Mouse (Mus musculus) layer of hippocampus, adult 18-20 months (tissue): Measurements from ENCODE around the gene Mst1r. TPM values are rescaled to one million over a fixed set of nuclear protein-coding genes. Genes with fewer than 3 reads are reported as not detected.

Source experiments
- DNase-seq, 2 experiments: peaks; one replicate each; pipeline ENCODE4 v3.0.0; 2022; ENCODE audit warnings: low spot score in 2 of 2
- long read RNA-seq: library from polyadenylated mRNA; stranded (forward); transcript quantifications from one replicate; pipeline ENCODE4 v2.0.0, GENCODE M21; 2021
- total RNA-seq, 2 experiments: library from RNA; stranded (reverse); gene quantifications; 2 replicates each; pipeline ENCODE4 v1.2.3; 2021

The Mst1r gene
- 1 to 10 TPM; 1.9 TPM for total RNA-seq
- long read RNA-seq, partial matches to known transcripts, result 1 of 2 reads
- long read RNA-seq, other reads (novel, unspliced or antisense), result 1 of 2 reads

DNA sequence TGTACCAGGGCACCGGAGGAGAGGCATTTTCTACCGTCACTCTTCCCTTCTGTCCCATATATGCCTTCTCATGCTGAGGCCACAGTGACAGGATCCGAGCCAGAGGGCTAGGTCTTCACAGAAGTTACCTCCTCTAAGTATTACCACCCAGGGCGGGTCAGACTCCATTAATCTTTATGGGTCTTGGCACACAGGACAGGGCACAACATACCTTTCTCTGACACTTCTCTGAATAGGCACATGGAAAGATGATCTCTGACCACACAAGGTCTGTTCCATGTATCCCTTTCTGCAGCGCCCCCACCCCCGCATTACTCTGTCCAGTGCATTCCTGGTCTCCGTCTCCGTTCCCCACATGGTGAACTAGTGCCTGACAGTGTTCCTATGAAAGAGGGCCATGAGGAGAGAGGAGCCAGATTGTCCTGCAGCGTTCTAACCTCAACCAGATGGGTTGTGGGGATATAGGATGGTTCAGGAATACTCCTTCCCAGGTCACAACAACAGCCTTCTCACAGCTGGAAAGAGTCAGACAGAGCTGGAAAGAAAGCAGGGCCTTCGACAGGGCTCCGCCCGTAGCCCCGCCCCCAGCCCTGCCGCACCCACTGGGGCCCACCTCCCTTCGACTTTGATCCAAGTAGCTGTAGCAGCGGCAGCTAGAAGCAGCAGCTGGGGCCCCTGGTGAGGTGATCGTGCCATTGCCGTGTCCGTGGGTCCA, at the start of gene Mst1r:
Gene Mst1r (plus strand): TSS at position 622 of the 715 bp plus-strand sequence.
- DNase-seq, result no peak

DNA sequence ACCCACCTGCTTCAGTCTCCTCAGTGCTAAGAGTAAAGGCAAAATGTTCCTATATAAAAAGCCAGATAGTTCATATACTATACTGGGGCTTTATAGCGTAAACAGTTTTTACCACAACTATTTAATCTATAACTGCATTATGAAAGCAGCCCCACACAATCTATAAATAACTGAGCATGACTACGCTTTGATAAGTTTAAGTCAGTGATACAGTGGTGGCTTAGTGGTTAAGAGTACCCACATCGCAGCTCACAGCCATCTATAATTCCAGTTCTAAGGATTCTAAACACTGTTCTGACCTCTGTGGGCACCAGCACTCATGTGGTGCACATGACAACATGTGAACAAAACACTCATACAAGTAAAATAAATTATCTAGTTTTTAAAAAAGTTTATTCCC, 48.3 kb upstream of the Mst1r start:
- DNase-seq, result no peak

DNA sequence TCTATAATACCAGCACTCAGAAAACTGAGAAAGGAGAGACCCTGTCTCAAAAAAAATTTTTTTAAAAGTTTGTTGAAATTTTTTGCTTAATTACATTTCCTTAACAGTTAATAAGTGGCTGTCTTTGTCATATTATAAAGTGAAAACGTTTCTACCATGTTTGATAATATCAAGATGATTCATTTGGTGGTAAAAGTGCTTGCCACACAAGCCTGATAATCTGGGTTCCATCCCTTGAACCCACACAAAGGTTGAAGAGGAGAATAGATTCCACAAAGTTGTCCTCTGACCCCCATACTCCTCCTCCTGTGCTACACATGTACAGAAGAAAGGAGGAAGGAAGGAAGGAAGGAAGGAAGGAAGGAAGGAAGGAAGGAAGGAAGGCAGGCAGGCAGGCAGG, 42.2 kb upstream of the Mst1r start:
- no peak for DNase-seq

DNA sequence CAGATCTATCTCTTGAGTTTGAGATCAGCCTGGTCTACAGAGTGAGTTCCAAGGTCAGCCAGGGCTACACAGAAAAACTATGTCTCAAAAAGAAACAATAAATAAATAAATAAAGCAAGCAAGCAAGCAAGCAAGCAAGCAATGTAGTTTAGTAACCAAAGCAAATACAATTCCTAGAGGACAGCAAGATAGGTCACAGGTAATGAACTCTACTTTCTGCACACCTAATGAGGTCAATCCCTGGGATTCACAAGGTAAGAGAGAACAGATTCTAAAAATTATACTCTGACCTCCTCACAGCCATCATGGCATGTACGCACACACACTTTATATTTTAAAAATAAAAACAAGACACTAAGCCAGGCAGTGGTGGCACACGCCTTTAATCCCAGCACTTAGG, 40.6 kb upstream of the Mst1r start:
- DNase-seq, result no peak

DNA sequence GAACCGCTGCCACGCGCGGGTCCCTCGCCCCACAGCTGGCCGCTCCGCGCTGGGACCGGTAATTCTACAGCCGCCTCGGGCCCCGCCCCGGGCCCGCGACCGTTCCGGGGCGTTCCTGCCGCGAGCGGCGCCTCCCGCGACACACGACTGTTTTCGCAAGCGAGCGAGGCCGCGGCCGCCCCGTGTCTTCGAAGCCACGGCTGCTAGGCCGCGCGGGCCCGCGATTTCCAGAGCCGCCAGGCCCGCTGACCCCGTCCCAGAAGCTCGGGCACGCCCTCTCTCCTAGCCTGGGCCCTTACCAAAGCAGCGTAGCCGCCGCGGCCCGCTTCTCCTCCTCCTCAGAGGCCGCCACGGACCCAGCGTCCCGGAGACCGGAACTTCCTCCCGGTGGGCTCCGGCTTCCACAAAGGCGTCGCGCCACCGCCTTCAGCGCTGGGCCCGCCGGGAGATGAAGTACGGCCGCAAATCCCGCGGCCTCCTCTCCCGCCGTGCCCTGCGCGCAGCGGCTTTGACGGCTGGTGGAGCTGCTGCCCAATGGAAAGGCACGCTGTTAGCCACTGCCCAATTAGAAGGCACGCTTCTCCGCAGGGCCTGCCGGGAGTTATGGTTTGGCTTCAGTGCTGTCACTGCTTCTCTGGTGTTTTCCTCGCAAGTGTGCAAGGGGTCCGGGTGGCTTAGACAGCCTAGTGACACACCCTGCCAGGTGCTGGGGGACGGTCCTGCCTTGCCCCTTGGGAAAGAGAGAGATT, 34.1 kb upstream of the Mst1r start:
- DNase-seq, result peak; percentile 97 to 98

DNA sequence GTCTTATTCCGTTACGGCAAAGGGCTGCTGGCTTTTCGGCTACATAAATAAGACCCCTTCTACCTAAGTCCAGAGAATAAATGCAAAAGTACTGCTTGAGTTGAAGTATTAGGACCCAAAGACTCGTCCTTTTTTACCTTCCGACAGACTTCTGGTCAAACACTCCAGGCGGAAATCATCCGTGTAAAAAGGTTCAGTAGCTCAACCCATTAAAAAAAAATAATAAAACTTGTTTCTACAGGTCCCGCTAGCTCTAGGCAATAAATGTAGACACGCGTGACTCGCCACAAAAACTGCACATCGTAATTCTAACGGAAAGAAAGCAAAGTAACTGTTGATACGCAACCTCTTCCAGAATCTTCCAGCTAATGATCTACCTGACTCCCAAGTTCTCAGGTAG, 33.5 kb upstream of the Mst1r start, which contains the start of gene Rbm6:
Gene Rbm6 (minus strand): TSS at position 101 of the 400 bp plus-strand sequence.
- DNase-seq, result no peak

DNA sequence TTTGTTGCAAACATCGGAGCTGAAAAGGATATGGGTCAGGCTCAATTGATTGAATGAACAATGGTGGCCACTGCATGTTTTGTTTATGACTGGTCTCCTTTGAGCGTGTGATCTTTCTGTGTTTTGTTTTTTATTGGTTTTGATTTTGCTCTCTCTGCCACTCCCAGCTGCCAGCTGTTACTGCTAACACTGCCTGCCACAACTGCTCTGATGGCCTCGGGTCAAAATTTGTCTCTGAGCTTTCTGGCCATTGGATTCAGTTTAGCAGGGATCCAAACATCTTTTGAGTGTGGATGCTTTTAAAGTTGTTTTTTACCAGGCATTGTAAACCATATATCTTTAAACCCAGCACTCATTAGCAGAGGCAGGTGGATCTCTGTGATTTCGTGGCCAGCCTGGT, 26.3 kb upstream of the Mst1r start:
- DNase-seq, result no peak

DNA sequence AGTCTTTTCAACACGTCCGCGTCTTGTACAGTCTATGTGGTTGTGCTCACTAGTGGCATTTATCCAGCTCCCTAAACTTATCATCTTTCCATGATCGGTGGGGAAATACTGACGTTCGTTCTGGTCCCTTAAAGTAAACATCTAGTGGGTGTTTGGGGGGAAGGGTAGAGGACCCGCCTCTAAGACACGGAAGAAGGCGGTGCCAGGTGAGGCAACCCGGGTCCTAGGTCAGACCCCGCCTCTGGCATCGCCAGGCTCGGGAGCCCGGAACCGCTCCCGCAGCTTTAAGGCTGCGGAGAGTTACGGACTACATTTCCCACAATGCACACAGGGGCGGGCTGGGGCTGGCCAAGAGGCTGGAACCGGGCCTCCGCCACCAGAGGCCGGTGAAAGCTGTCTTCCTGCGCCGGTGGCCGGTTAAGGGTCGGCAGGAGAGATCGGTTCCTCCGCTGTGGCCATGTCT, 18.8 kb upstream of the Mst1r start, which contains the start of gene Mon1a:
Gene Mon1a (plus strand): TSS at position 348 of the 463 bp plus-strand sequence.
- DNase-seq, result peak; percentile 85 to 90

DNA sequence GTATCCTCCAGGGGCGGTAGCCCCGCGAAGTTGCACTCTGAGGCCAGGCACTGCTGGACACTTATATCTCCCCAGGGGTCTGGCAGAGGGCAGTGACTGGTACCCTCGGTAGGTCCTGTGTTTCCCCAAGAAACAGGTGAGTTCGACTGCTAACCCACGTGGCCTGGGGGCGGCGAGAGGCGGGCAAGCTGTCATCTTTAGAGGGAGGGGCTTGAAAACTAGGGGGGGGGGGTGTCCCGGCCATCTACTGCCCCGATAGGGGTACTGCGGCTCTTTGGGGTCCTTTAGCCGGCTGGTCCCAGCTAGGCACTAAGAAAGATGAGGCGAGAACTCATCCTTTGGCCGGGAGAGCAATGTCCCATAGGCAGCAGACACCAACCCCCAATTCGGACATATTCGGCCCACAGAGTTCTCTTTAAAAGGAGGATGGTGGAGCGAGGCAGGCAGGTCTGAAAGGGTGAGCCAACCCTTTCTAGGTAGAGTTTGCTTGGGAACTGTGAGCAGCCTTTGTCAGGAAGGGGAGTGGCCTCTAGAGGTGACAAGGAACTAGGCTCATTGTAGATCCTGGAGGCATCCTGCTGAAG, 18.3 kb upstream of the Mst1r start:
- no peak for DNase-seq

DNA sequence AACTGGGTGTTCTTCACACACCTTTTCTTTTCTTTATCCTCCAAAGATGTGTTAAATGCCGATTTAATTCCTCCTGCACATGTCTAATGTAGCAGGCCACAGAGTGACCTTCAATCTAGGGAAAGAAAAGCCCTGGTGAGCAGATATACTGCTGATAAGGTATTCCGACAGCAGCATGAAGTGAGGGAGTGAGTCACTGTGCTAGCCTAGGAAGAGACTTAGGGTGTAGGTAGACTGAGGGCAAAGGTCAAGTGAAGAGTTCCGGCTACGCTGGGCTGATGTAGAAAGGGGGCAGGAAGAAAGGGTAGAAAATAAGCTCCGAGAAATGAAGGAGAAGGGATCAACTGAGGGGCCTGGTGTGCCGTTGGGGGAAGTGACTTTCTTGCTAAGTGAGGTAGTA, 16.4 kb upstream of the Mst1r start:
- no peak for DNase-seq

DNA sequence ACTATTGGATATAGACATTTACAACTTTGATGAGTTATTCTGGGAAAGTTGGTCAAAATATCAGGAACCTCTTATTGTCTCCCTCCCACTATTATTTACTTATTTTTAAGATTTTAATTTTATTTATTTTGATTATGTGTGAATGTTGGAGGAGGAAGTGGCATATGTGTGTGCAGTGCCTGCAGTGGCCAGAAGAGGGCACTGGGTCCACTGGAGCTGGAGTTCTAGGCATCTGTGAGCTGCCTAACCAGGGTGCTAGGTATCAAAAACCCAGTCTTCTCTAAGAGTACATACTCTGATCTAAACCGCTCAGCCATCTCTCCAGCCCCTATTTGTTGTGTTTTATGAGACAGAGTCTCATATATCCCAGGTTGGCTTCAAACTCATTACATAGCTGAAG, 15.7 kb upstream of the Mst1r start:
- DNase-seq, result no peak

DNA sequence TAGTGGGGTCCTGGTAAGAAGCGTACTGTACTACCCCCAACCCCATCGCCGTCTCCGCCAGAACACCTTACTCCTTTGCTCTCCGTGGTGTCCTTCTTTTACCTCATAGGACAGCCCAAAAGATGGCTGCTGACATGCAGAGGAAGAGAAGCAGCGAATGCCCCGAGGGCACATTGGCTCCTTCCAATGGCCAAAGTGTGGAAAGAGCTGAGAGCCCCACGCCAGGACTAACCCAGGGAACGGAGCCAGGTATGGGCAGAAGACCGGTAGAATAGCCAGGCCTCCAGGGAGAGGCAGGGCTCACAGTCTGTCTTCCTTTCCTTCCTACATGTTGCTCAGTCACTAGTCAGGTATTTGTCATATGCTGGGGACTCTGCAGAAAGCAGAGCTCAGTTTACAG, 8.1 kb upstream of the Mst1r start:
- DNase-seq, result no peak

DNA sequence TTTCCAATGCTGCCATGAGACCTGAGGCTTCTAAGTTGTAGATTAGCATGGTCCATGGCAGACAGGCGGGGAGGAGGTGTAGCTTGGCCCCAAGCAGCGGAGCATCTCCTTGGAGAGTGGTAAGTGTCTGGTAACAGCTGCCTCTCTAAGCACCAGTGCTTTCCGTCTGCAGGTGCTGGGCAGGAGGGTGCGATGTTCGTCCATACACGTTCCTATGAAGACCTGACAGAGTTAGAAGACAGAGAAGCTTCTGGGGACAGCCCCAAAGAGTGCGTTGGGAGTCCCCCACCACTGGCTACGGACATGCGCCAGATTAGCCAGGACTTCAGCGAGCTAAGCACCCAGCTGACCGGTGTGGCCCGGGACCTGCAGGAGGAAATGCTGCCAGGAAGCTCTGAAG, 6.8 kb upstream of the Mst1r start:
- DNase-seq, result no peak

DNA sequence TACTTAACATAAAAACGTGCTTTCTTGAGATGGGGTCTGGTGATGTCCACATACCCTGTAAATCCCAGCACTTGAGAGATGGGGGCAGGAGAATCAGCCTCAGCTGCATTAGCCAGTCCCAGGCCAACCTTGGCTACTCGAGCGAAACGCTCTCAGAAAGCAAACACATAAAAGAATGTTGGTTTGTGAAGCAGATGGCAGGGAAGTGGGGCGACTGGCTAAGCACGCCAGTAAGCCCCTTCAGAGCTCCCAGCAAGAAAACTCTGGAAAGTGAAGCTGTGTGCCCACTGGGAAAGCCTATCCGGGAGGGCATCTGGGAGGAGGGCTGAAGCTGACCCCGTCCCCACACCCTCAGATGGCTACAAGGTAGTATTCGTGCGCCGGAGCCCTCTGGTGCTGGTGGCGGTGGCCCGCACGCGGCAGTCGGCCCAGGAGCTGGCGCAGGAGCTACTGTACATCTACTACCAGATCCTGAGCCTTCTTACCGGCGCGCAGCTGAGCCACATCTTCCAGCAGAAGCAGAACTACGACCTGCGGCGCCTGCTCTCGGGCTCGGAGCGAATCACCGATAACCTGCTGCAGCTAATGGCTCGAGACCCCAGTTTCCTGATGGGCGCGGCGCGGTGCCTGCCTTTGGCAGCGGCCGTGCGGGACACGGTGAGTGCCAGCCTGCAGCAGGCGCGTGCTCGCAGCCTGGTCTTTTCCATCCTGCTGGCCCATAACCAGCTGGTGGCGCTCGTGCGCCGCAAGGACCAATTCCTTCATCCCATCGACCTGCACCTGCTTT, 5.6 kb upstream of the Mst1r start:
- DNase-seq, result peak; percentile 78 to 91

DNA sequence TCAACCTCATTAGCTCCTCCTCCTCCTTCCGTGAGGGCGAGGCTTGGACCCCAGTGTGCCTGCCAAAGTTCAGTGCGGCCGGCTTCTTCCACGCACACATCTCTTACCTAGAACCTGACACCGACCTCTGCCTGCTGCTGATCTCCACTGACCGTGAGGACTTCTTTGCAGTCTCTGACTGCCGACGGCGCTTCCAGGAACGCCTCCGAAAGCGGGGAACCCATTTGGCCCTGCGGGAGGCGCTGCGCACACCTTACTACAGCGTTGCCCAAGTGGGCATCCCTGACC, 5.1 kb upstream of the Mst1r start:
- no peak for DNase-seq

DNA sequence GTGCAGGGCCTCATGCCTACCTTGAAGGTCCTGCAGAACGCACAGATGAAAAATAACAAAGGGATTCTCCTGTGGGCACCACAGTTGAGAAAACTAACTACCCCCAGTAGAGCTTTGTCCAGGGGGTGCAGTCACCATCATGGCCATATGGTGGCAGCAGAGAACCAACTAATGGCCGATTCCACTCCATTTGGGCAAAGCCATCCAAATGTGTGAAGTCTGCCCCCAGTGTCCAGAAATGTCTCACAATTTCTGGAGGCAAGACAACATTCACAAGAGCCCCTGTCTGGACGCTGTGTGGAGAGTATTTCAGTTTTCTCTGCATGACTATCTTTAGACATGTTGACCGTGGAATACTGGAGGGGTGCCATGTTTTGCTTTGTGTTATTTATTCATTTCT, 1.9 kb upstream of the Mst1r start:
- peak; percentile 77 to 93 for DNase-seq

DNA sequence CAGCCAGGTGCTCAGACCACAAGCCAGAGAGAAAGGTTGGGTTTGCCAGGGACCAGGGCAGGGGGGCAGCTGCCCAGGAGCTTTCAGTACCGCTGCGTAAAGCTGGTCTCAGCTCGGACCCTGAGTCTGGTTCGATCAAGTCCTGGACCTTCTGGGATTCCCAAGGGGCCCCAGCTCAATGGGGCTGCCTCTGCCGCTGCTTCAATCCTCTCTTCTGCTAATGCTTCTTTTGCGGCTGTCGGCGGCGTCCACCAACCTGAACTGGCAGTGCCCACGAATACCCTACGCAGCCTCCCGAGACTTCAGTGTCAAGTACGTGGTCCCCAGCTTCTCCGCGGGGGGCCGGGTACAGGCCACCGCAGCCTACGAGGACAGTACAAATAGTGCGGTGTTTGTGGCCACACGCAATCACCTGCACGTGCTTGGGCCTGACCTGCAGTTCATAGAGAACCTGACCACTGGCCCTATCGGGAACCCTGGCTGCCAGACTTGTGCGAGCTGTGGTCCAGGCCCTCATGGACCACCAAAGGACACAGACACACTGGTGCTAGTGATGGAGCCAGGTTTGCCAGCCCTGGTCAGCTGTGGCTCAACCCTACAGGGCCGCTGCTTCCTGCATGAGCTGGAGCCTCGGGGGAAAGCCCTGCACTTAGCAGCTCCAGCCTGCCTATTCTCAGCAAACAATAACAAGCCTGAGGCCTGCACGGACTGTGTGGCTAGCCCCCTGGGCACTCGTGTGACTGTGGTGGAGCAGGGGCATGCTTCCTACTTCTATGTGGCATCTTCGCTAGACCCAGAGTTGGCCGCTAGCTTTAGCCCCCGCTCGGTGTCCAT, 511 bp downstream of the Mst1r start:
- no peak for DNase-seq

DNA sequence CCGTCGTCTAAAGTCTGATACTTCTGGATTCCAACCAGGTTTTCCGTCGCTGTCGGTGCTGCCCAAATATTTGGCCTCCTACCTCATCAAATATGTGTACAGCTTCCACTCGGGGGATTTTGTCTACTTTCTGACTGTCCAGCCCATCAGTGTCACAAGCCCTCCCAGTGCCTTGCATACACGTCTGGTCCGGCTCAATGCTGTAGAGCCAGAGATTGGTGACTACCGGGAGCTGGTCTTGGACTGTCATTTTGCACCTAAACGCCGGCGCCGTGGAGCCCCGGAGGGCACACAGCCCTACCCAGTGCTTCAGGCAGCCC, 1.1 kb downstream of the Mst1r start:
- no peak for DNase-seq

DNA sequence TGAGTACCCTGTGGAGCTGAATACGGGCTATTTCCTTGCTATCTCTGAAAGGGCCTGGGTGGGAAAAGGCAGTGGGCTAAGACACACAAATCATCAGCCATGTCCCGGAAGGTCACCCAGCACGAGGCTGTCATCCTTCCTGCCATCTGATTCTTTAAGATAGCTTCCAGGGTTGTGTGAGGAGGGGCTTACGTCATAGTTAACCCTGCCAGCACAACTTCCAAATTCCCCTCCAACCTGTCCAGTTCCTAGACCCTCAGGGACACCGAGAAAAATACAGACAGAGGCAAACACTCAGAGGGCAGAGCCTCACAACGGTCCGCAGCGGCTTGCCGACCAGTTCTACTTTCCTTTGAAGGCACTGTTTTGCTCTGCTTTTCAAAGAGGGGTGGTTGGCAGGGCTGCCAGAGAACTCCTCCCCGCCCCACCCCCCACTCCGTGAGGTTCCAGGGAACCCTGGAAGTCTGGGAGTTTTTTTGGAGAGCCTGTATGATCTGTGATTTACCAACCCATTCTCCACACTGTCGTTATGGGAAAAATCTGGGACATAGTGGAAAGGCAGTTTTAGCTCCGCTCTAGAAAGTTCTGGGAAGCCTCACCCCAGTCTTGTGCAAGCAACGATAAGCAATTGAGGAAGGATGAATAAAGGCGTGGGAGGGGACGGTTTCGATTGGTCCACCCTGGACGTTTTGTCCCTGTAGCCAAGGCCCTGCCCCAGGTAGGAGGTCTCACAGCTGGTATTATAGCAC, 1.9 kb downstream of the Mst1r start:
- DNase-seq, result no peak
